18 mouse cellular contexts compared by ENCODE assay signal in genomic region chr16:31639946-31640345, GRCm38 (mm10). TPM values are rescaled to one million over a fixed set of nuclear protein-coding genes. Genes with fewer than 3 reads are reported as not detected.
DNase-seq lines count a peak whose midpoint lies in the region; TF ChIP-seq lines count a peak whose summit lies in the region.
"Had no signal": no experiment of that assay in that cellular context is flagged by ENCODE, and none has a peak within 500 bp of the region (broad histone marks: within the 10 kb centered on the region; RNA-seq: fewer than 3 reads in every experiment).

No protein-coding gene starts in this region.

- H3K4me3 ChIP-seq in layer of hippocampus, adult 2 months: no peak overlapping the region
- H3K4me3 ChIP-seq: embryonic facial prominence, embryonic 15.5 days; heart, embryonic 12.5 days; hindbrain, embryonic 15.5 days; limb, embryonic 15.5 days; midbrain, embryonic 12.5 days had no signal

- intact Hi-C loops in heart, postnatal 36 days (cut with DNase I): no loop called here

- no peak for TF ChIP-seq CTCF in layer of hippocampus, adult 2 months (conservative IDR thresholded peaks at IDR 0.05)

- peak; percentile 31 for DNase-seq in heart, postnatal 4 days
- DNase-seq in heart, postnatal 36 days: no peak
- peak; percentile 6 for DNase-seq in lung, postnatal 36 days
- no peak for DNase-seq in lung, postnatal 25 days (ENCODE audit: low spot score)
- DNase-seq in kidney, adult 9 months: peak; percentile 39
- peak; percentile 58 to 64 for DNase-seq in kidney, postnatal 36 days
- DNase-seq in adrenal gland, postnatal 14 days: no peak
- DNase-seq in layer of hippocampus, adult 2 months (ENCODE audit: low spot score in 2 of 2): no peak
- DNase-seq: adrenal gland, adult 8-10 months; B cell, adult 2 months; cerebellum, adult 9-11 months; retina, postnatal 1 day; thymus, postnatal 14 days had no signal

- no peak overlapping the region for H3K27ac ChIP-seq in layer of hippocampus, adult 2 months
- H3K27ac ChIP-seq: embryonic facial prominence, embryonic 15.5 days; hindbrain, embryonic 15.5 days; limb, embryonic 15.5 days; midbrain, embryonic 12.5 days had no signal

RNA-seq across cellular contexts. Expression of gene Dlg1, which starts 23.3 kb away (rescaled TPM):
- total RNA-seq in heart, postnatal 4 days (2021): 10 to 100 TPM; 42.0 to 43.5 TPM
- total RNA-seq in heart, postnatal 36 days (2021): 10 to 100 TPM; 51.8 to 53.4 TPM
- total RNA-seq in adrenal gland, postnatal 14 days (2021): 94.7 and 96.5 TPM in 2 replicates
- total RNA-seq in layer of hippocampus, adult 2 months (2021): 10 to 100 TPM; 86.2 to 86.4 TPM

Comparison
In these comparisons a context has a peak if more than half of its experiments do, and no peak if none do; other contexts are left out.
1. DNase-seq: peak in heart, postnatal 4 days (single experiment), lung, postnatal 36 days (single experiment), kidney, adult 9 months (single experiment) and kidney, postnatal 36 days (2 of 2); none in heart, postnatal 36 days (0 of 2), lung, postnatal 25 days (single experiment), adrenal gland, postnatal 14 days (single experiment) and layer of hippocampus, adult 2 months (0 of 2).